9 mouse cellular contexts compared by ENCODE assay signal in the genomic region with DNA sequence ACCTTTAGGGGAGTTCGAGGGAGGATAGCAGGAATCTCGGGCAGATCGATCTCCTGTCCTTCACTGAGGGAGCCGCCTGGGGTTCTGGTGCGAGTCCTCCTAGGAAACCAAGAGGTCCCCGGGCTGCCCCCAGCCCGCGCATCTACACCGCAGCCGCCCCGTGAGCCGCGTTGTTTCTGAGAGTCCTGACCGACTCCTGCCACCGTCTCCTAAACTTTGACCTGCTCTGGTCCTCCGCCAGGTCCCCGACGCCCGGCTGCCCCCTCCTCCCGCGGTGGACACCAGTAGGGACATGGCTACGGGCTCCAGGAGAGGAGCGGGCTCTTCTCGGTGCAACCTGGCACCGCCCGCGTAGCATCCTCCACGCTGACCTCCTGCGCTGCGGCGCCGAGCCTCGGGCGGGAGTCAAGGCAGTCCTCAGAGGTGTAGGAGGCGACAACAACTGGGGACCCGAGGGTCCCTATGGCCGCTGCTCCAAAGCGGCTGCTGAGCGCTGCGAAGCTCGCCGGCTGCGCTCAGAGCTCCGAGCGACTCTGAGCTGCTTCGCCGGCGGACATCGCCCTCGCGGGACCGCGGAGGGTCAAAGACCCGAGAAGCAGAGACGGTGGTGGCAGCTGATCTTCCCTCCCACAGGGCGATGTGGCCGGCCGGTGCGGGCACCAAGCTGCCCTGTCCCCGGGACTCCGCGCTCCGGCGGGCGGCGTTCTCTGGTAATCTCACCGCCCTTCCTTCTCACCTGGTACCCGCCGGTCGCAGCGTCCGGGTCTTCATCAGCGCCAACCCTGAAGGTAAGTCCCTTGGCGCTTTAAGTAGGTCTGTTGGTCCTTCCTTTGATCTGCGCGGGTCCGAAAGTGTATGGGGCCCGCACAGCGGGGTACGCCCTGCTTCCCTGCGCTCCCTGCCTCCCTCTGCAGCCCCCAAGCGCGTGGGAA. TPM values are rescaled to one million over a fixed set of nuclear protein-coding genes. Genes with fewer than 3 reads are reported as not detected.
DNase-seq lines count a peak whose midpoint lies in the region; ATAC-seq lines count a peak whose summit lies in the region.
"Had no signal": no experiment of that assay in that cellular context is flagged by ENCODE, and none has a peak within 500 bp of the region (broad histone marks: within the 10 kb centered on the region; RNA-seq: fewer than 3 reads in every experiment).

No protein-coding gene starts in this region.

- peaks cover 48% of the 10 kb centered on the region for H3K27me3 ChIP-seq in embryonic facial prominence, embryonic 12.5 days
- H3K27me3 ChIP-seq in liver, embryonic 13.5 days = peaks cover 44% of the 10 kb centered on the region

- peak overlapping the region; percentile 28 for H3K9ac ChIP-seq in embryonic facial prominence, embryonic 12.5 days
- H3K9ac ChIP-seq in liver, embryonic 13.5 days = no peak overlapping the region

- under 1% methylated on average over 80 of the region's 83 CpGs for WGBS in embryonic facial prominence, embryonic 12.5 days
- under 1% methylated on average over 76 of the region's 83 CpGs for WGBS in liver, embryonic 13.5 days (ENCODE audit: insufficient replicate concordance)

- peak; percentile 67; the same call in 1 of the 2 replicates for ATAC-seq in embryonic facial prominence, embryonic 12.5 days (ENCODE audit: insufficient number of reproducible peaks, insufficient read depth, low FRiP score, low TSS enrichment)
- ATAC-seq in liver, embryonic 13.5 days (ENCODE audit: low read depth) = no peak

- H3K27ac ChIP-seq in embryonic facial prominence, embryonic 12.5 days = no peak overlapping the region
- H3K27ac ChIP-seq in liver, embryonic 13.5 days = no peak overlapping the region

- H3K4me1 ChIP-seq in embryonic facial prominence, embryonic 12.5 days = peaks cover 7% of the 10 kb centered on the region; the same call in 1 of the 2 replicates
- no peaks in the 10 kb centered on the region for H3K4me1 ChIP-seq in liver, embryonic 13.5 days (replicated peaks)

- DNase-seq in layer of hippocampus, adult 11-12 months (ENCODE audit: low spot score) = peak; percentile 18
- DNase-seq in layer of hippocampus, adult 9-11 months = no peak
- DNase-seq in kidney, adult 11 months = peak; percentile 18
- DNase-seq in liver, embryonic 13.5 days = no peak
- peak; percentile 41 for DNase-seq in right cerebral cortex, postnatal 25 days
- no peak for DNase-seq in adrenal gland, adult 2 months
- no peak for DNase-seq in T-cell, adult 2 months (ENCODE audit: low spot score)

- no peaks in the 10 kb centered on the region for H3K9me3 ChIP-seq in embryonic facial prominence, embryonic 12.5 days
- no peaks in the 10 kb centered on the region for H3K9me3 ChIP-seq in liver, embryonic 13.5 days (replicated peaks)

- H3K4me3 ChIP-seq in embryonic facial prominence, embryonic 12.5 days = peak overlapping the region; percentile 51
- peak overlapping the region; percentile 29 for H3K4me3 ChIP-seq in liver, embryonic 13.5 days (replicated peaks)

- H3K36me3 ChIP-seq in embryonic facial prominence, embryonic 12.5 days = no peaks in the 10 kb centered on the region
- no peaks in the 10 kb centered on the region for H3K36me3 ChIP-seq in liver, embryonic 13.5 days

- H3K4me2 ChIP-seq in embryonic facial prominence, embryonic 12.5 days (replicated peaks) = peak overlapping the region; percentile 87
- peak overlapping the region; percentile 52 for H3K4me2 ChIP-seq in liver, embryonic 13.5 days

RNA-seq across cellular contexts. Expression of gene Nwd2, which starts 0.9 kb away (rescaled TPM):
- 0.36 and 0.67 TPM in 2 replicates for polyA plus RNA-seq in embryonic facial prominence, embryonic 12.5 days (2016; fragmentation: Nextera tagmentation; extraction: Ambion mirVana)
- 0.05 TPM in 1 of 2 replicates, not detected in the other for polyA plus RNA-seq in liver, embryonic 13.5 days (2015; fragmentation: Nextera tagmentation; extraction: Ambion mirVana)
- total RNA-seq in adrenal gland, adult 2 months (2021) = not detected
- not detected in 2 replicates for polyA plus RNA-seq in adrenal gland, adult 2 months (2012; rRNA removed)
- polyA plus RNA-seq: large intestine, adult 2 months had no signal

Comparison
In these comparisons a context has a peak if more than half of its experiments do, and no peak if none do; other contexts are left out.
1. DNase-seq: peak in layer of hippocampus, adult 11-12 months (single experiment), kidney, adult 11 months (single experiment) and right cerebral cortex, postnatal 25 days (single experiment); none in layer of hippocampus, adult 9-11 months (single experiment), liver, embryonic 13.5 days (single experiment), adrenal gland, adult 2 months (single experiment) and T-cell, adult 2 months (single experiment).